Mouse (Mus musculus): ENCODE results near the gene Phtf2.

Phtf2 gene

DNA sequence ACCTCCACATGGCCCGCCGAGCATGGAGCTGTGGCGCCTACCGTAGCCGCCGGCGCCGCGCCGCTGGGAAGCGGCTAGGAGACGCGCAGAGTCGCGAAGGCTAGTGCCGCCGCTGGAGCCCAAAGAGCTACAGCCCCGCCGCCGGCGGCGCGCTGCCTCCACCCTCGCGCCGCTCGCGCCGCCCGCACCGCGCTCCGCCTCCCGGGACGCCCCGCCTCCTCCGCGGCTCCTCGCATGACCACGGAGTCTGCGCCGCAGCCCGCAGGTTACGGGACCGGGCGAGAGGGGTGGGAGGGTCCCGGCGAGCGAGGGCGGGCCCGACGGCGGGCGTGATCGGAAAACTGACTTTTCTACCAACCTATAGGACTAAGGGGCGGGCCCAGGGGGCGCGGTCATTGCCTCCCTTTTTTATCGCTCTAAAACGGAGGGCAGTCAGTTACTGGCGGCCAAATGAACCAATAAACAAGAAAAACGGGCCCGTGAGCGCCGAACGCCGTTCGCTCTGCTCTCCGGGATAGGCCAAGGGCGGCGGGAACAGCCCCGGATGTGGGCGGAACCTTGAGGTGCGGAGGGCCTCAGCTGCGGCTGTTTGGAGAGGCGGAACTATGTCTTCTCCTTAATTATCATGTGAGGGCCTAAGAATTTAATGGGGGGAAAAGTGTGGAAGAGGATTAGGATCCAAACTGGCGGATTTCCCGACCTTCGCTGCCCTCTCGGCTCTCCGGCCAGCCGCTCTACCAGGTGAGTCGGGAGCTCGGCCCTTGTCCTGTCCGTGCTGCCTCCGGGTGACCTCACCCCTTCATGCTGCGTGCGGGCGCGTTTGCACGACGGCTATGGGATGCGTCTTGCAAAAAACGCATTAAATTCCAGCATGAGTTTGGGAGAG is at the start of gene Phtf2, which contains the start of gene Tmem60:
Gene Phtf2 (minus strand): TSS at position 210 of the 886 bp plus-strand sequence.
Gene Tmem60 (plus strand): TSS at position 277 of the 886 bp plus-strand sequence.
- in situ Hi-C loops (cut with MboI, MseI): loop anchor here (10.0 kb wide), 2 partner anchors 823 to 903 kb away; partner anchors contain the start of genes Dnajc2, Napepld and Psmc2

DNA sequence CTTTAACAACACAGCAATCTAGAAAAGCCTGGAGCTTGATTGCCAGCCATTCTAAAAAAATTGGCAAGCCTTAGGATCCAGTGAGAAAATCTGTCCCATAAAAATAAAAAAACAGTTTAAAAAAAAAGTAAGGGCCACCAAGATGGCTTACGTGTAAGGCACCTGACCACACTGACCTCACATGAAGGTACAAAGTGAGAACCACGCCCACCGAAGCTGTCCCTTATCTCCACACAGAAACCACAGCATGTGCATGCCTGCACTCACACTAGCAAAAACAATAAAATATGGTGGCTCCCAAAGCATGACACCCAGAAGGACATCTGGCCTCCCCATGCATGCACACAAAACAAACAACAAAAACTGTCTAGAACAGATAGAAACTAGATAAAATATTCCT is 49.4 kb upstream of the Phtf2 start:
- in situ Hi-C loops (cut with MboI, MseI): no loop called here

DNA sequence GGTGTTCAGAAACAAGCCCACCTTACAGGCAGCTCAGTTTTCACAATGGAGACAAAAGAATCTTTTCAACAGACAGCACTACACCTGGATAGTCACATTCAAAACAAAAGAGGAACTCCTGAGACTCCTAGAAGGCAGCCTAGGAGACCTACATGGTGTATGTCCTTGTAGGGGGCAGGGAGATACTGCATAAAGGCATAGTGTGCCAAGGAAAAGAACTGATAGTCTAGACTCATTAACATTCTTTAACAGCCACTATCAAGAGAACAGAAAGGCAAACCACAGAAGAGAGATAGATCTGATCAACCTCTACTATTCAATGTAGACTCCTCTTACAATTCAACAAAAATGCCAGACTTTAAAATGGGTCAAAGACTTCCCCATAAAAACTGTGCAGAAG is 48.5 kb upstream of the Phtf2 start:
- in situ Hi-C loops (cut with MboI, MseI): no loop called here

DNA sequence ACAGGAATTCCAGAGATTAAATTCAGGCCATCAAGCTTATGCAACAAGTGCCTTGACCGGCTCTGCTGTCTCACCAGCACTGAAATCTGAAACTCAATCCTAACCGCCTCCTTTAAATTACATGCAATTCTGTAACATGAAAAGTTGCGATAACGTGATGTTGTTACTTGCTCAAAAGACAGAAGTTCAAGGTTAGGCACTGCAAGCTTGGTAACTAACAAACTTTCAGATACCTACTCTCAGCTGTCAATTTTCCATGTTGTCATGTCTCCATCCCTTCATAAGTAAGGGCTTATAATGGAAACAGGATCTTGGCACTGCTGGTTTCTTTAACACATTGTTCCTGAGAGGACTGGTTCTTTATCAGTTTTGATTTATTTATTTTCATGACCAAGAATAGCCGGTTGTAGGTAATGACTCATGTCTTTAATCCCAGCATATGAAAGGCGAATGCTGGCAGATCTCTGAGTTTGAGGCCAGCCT is 47.8 kb upstream of the Phtf2 start:
- in situ Hi-C loops (cut with MboI, MseI): no loop called here

DNA sequence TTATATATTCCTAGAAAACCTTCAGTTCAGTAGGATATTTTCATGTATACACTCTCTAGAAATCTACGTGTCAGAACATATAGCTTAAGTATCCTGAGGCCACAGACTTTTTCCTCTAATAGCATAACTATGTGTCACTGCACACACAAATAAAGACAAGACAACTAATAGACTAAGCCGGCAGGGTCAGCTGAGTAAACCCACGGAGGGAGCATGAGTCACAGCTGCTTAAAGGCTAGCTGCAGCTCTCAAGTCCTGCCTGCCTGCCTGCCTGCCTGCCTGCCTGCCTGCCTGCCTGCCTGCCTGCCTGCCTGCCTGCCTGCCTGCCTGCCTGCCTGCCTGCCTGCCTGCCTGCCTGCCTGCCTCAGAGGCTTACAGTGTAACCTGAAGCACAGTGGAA is 43.5 kb upstream of the Phtf2 start:
- in situ Hi-C loops (cut with MboI, MseI): no loop called here

DNA sequence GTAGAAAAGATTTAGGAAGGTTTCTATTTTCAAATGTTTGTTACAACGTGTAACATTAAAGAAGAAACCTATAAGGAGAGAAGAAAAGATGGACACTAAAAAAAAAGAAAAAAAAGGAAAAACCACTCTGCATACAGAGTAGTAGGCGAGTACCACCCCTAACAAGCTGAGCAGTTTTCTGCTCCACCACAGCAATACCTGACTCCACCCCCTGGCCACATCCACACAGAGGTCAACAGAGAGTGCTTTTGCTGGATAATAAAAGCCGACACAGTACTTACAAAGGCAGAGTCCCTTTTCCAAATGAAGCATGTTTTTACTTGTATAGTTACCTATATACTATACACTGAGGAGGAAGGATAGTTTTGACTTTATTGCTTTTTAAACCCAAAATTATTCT is 42.7 kb upstream of the Phtf2 start:
- in situ Hi-C loops (cut with MboI, MseI): no loop called here

DNA sequence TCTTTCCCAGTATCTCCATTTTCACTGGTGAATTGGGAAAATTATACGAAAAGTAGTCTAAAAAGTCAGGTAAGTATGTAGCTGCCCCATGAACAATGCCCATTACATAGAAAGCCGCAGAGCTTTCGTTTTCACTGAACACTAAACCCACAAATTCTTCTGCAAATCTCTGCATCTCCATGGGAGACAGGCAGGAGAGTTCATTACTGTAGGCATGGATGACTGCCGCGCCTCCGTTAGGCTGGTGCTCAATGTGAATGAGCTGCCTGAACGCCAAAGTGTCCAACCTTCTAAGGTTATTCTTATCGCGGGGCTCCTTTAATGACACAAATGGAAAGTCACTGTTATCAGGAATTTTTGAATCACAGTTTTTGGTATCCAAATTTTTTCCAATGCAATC is 37.6 kb upstream of the Phtf2 start:
- in situ Hi-C loops (cut with MboI, MseI): no loop called here

DNA sequence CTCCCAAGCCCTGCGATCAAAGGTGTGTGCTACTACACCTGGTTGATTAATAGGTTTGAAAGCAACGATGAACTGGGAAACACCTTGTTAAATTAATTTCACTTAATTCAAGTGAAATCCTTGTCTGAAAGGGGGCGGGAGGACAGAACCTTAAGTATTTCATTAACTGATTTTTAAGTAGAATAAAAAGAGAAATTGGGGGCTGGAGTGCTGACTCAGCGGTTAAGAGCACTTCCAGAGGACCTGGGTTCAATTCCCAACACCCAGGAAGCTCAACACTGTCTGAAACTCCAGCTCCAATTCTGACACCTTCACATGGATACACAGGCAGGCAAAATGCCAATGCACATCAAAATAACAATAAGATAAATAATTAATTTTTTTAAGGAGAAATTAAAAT is 37.0 kb upstream of the Phtf2 start:
- in situ Hi-C loops (cut with MboI, MseI): no loop called here

DNA sequence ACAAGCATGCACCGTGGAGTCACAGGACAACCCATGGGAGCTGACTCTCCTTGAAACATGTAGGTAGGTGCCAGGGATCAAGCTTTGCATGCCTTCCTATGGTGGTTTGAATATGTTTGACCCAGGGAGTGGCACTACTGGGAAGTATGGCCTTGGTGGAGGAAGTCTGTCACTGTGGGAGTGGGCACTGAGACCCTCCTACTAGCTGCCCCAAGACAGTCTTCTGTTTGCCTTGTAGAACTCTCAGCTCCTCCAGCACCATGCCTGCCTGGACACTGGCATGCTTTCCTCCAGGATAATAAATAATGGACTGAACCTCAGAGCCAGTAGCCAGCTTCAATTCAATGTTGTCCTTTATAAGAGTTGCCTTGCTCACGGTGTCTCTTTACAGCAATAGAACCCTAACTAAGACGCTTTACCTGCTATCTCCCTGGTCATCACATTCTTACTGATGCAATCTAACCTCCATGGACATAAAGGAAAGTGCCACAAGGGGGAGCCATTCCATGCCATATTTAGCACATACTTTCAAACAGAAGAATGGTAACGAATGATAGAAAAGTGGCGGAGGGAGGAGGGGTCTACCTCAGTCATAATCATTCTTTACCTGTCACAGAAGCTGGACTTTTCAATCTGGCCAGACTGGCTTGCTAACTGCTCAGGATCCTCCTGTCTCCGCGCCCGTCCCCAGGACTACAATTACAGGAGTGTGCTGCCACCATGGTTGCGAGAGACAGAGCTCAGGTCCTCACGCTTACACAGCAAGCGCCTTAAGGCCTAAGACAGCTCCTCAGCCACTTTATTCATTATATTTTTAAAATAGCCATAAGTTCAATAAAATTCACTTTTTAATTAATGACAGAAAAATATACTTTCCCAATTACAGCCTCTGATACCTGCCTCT is 31.7 kb upstream of the Phtf2 start:
- in situ Hi-C loops (cut with MboI, MseI): no loop called here

DNA sequence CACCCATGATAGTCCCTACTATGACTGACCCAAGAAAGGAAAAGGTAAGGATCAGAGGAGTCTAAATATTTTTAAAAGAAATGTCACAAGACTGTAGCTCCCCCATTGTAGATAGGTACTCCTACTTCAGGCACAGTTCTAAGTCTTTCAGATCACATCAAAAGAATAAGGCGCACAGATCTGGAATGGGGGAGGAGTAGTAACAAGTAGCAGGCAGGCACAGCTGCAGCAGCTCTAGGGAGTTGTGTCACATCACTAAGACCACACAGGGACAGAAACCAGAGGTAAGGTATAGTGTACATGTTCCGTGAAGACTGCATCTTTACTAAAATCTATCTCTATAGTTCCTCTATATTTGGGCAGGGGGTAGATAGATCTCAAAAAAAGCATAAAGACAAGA is 29.8 kb upstream of the Phtf2 start:
- in situ Hi-C loops (cut with MboI, MseI): no loop called here

DNA sequence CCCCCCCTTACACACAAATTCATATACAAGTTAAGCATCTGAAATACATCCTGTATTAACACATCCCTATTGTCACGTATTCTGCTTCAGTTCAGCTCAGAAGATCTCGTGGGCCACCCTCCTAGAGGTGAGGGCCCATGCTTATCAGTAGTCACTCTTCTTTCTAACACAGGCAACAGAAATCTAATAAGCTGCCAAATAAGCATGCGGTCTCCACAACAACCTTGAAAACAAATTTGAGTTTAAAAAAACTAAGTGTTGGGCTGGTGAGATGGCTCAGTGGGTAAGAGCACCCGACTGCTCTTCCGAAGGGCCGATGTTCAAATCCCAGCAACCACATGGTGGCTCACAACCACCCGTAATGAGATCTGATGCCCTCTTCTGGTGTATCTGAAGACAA is 24.3 kb upstream of the Phtf2 start:
- in situ Hi-C loops (cut with MboI, MseI): no loop called here

DNA sequence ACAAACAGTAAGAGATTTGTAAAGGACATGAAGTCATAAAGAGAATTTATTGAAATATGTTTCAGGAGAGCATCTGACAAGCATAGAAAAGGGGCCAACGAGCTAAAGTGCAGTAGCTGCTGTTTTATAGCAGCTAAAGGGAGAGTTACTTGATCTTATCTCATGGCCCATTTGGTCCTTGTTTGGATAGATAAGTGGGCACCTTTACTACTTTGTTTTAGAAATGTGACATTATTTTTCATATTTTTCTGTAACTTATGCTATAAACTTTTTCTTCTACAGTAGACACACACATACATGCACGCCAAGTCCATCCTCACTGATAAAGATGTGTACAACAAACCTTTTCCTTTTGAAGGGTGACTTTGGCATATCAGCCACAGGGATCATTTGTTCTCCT is 23.5 kb upstream of the Phtf2 start:
- in situ Hi-C loops (cut with MboI, MseI): no loop called here

DNA sequence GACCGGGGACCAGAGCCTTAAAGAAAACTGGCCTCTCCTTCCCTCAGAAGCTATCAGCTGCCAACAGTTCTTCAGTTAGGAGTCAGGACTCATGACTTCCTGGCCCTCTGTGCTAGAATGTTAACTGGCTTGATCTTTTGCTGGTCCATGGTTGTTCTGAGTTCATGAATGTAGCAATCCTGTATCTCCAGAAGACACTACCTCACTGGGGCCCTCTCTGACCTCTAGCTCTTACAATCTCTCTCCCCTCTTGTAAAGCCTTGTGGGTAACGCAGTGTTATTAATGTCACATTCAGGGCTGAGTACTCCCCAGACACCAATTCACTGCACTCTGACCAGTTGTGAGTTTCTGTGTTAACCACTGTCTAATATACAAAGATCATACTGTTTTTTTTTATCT is 22.7 kb upstream of the Phtf2 start:
- in situ Hi-C loops (cut with MboI, MseI): no loop called here

DNA sequence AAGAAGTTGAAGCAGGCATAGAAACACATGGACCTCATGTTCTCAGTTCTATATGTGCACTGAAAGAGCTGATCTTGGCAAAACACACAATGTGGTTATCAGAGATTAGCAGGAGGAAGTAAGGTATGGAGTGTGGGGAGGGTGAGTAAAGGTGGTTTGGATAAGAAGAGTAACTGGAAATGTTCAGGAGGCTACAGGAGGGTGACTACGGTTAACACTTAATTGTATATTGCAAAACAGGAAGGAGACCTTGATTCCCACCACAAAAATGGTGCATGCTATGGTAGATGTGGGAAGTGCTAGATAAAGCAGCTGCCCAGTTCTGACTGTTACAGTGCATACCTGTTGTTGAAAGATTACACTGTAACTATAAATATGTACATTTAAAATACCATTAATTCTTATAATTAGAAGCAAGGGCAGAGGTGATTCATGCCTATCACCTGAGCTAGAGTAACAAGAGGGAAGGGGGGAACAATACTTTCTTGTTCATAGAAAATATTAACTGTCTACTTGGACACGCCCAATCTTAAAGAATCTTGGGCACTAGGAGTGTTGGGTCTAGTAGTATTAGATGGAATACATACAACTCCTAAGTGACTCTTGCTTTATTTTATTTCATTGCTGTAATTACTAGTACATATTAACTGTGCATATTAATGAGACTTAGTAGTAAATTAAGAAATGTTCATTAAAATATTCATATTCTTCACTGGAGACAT is 15.7 kb upstream of the Phtf2 start:
- in situ Hi-C loops (cut with MboI, MseI): no loop called here

DNA sequence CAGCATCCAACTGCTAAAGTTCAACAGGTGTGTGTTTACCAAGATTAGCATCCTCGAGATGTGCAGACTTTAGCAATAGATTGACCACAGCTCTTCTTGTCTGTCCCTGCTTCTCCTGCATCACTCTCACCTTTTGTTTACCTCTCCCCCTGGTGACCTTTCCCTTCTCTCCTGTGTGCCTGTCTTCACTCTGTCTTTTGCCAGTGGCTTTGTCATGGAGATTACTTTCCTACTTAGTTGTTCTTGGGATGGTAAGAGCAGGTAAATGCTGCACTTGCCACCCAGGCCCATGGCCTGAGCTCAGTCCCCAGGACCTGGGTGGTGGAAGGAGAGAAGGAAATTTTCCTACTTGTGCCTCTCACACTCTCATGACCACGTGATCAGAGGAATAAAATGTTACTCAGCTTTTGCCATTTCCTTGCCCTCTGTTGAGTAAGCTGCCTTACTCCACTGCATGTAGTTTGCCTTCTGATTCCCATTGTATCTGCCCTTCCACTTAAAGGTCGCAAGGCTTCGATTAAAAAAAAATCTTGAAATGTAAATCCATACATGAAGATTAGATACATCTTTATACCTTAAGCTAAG is 2.2 kb upstream of the Phtf2 start:
- in situ Hi-C loops (cut with MboI, MseI): loop anchor here (10.0 kb wide), 2 partner anchors 821 to 901 kb away; partner anchors contain the start of genes Dnajc2, Napepld and Psmc2

DNA sequence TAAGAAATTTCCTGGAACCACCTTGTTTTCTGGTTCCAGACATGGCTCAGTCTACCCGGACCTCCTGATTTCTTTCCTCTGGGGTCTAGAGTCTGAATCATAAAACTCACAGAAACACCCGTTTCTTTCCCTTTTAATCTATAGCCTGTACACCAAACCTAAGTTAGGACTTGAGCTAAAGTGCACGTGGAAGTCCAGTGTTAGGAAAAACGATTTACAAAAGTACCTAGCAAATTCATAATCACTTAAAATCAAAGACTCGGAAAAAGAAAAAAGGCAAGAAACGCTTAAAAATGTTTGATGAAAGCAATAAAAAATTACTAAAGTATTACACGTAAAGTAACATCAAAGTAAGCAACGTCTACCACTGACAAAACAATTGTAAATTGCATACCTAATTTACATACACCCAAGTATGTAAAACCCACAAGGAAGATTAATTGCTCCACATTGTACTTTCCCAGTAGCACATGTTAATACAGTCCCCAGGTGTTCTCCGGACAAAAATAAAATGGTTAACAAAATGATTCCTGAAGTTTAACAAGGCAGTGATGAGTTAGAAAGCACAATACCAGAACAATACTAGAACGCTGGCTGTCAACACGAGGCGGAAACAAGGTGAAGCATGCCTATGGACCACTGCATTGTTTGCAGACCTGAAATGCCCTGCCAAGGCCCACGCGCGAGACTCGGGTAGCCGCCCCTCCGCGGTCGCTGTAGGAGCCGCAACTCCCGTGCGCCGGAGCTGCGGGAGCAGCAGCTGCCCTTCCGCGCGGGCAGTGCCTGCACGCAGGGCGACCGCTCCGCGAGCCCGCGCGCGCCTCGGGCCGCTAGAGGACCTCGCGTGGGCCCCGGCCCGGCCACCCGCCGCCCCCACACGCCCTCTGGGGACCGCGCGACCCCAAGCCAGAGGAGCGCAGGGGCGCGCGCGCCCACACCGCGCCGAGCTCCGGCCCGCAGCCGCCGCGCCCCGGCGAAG is 838 bp downstream of the Phtf2 start:
- in situ Hi-C loops (cut with MboI, MseI): loop anchor here (10.0 kb wide), 2 partner anchors 824 to 904 kb away; partner anchors contain the start of genes Dnajc2, Napepld and Psmc2

DNA sequence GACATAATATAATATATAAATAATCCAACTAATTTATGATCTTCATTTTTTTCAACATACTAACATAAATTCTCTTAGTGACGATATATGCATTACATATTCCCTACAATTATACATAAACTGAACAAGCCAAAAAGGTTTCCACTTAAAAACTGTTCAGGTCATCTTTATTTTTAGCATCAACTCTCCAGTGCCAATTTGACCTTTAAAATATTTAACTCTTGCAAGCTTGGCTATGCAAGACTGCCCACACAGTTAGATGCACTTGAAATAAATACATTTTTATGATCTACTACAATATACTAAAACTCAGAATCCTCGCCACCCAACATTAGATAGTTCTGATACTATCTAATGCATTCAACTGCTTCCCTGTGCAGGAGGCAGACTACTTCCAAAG is 1.5 kb downstream of the Phtf2 start:
- in situ Hi-C loops (cut with MboI, MseI): loop anchor here (10.0 kb wide), 2 partner anchors 824 to 904 kb away; partner anchors contain the start of genes Dnajc2, Napepld and Psmc2

DNA sequence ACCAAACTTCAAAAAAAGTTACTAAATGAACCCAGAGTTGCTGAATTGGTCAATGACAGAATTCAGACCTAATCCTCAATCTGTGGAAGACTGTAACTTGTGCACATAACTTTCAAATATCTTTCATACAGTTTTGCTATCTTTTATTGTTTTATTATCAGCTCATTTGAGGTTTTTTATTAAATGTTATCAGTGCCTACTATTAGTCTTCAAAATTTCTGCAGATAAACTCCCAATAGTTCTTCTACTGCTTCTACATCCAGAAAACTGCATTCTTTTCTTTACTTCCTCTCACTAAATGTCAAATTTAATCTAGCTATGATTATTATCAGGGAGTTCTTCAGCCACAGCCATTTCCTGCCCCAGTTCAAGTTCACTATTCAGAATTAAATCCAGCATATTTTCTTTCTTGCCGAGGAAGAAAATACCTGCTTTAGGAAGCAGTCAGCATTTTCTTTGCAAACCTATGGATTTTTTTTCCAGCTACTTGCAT is 4.9 kb downstream of the Phtf2 start:
- in situ Hi-C loops (cut with MboI, MseI): no loop called here

DNA sequence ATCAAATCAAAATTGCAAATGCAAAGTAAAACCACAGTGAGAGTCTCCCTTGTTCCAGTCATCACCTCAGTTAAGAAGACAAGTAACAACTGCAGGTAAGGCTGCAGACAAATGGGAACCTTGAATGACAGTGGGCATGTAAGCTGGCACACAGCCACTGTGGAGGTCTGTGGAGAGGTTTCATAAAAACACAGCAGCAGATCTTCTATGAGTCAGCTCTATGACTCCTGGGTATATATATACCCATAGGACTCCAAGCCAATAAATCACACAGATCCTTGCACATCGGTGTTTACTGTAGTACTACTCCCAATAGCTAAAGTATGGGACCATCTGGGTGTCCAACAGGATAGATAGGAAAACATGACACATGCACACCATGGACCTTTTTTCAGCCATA is 8.8 kb downstream of the Phtf2 start:
- in situ Hi-C loops (cut with MboI, MseI): no loop called here
